Mouse (Mus musculus): Measurements from ENCODE around the gene Dbp.

The Dbp gene

GRCm38 (mm10) chr7:45712022-45712757 is 7.3 kb downstream of the Dbp start:
- DNase-seq (ENCODE audit: low read depth): no peak

GRCm38 (mm10) chr7:45713396-45713795 is 8.5 kb downstream of the Dbp start:
- no peak for DNase-seq (ENCODE audit: low read depth)

GRCm38 (mm10) chr7:45713881-45714520 is 9.1 kb downstream of the Dbp start:
- DNase-seq (ENCODE audit: low read depth): no peak

GRCm38 (mm10) chr7:45714630-45715089 is 9.8 kb downstream of the Dbp start:
- no peak for DNase-seq (ENCODE audit: low read depth)

GRCm38 (mm10) chr7:45715090-45715708 is 10.3 kb downstream of the Dbp start, which contains the start of gene Rpl18:
Gene Rpl18 (plus strand): TSS chr7:45715457.
- peak; percentile 94 for DNase-seq (ENCODE audit: low read depth)

GRCm38 (mm10) chr7:45715741-45716459 is 11.0 kb downstream of the Dbp start:
- no peak for DNase-seq (ENCODE audit: low read depth)

- DNase-seq (ENCODE audit: low read depth): no peak
These were observed 11.6 kb downstream of the Dbp start for GRCm38 (mm10) chr7:45716460-45716857.

GRCm38 (mm10) chr7:45716952-45717917 is 12.3 kb downstream of the Dbp start:
- peak; percentile 50 for DNase-seq (ENCODE audit: low read depth)

- DNase-seq (ENCODE audit: low read depth): peak; percentile 95
These were observed 13.0 kb downstream of the Dbp start, which contains the start of gene Sphk2 for GRCm38 (mm10) chr7:45717918-45718297. Gene Sphk2 (minus strand): TSS chr7:45718002.

GRCm38 (mm10) chr7:45718331-45718730 is 13.4 kb downstream of the Dbp start:
- no peak for DNase-seq (ENCODE audit: low read depth)

GRCm38 (mm10) chr7:45719180-45719579 is 14.3 kb downstream of the Dbp start:
- DNase-seq (ENCODE audit: low read depth): no peak

- DNase-seq (ENCODE audit: low read depth): no peak
These were observed 15.0 kb downstream of the Dbp start for GRCm38 (mm10) chr7:45719738-45720412.

- DNase-seq (ENCODE audit: low read depth): no peak
These were observed 15.7 kb downstream of the Dbp start, which contains the start of gene Fam83e for GRCm38 (mm10) chr7:45720413-45721233. Gene Fam83e (plus strand): TSS chr7:45721212.

GRCm38 (mm10) chr7:45721234-45721571 is 16.3 kb downstream of the Dbp start:
- DNase-seq (ENCODE audit: low read depth): no peak

- no peak for DNase-seq (ENCODE audit: low read depth)
These were observed 16.9 kb downstream of the Dbp start for GRCm38 (mm10) chr7:45721642-45722347.

- DNase-seq (ENCODE audit: low read depth): no peak
These were observed 17.4 kb downstream of the Dbp start for GRCm38 (mm10) chr7:45722348-45722713.

- DNase-seq (ENCODE audit: low read depth): no peak
These were observed 18.4 kb downstream of the Dbp start for GRCm38 (mm10) chr7:45723301-45723700.

- no peak for DNase-seq (ENCODE audit: low read depth)
These were observed 18.9 kb downstream of the Dbp start for GRCm38 (mm10) chr7:45723781-45724180.

GRCm38 (mm10) chr7:45725151-45725550 is 20.3 kb downstream of the Dbp start:
- no peak for DNase-seq (ENCODE audit: low read depth)

All from c-Kit-positive CD71-positive TER-119-negative erythroid progenitor cells, embryonic 14.5 days (primary cell).